Mouse (Mus musculus): ENCODE data around the gene Atg7.

Atg7 gene

DNA sequence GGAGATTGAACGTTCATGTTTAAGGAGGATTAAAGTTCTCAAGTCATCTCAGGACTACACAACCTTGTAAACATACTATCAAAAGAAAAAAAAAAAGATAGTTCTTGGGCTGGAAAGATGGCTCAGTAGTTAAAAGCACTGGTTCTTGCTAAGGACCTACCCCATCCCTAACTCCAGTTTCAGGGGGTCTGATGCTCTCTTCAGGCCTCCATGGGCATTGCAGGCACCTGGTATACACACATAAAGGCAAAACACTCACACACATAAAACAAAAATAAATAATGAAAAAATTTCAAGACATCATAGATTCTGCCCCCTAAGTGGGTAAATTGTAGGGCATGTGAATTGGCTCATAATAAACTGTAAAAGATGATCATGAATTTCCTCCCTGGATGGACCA, 42.5 kb downstream of the Atg7 start:
- DNase-seq = no peak

DNA sequence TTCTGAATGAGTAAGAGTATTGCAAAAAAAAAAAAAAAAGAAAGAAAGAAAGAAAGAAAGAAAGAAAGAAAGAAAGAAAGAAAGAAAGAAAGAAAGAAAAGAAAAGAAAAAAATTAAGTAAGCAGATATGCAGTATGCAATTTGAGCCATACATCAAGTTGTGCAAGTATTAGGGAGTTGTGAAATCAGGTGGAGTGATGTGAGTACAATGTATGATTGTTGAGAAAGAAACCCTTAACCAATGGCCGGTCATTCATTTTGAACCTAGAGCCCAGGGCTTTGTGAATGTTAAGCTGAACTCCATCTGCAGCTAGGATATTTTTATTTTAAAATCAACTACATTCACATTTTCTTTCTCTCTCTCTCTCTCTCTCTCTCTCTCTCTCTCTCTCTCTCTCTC, 44.1 kb downstream of the Atg7 start:
- DNase-seq = no peak

DNA sequence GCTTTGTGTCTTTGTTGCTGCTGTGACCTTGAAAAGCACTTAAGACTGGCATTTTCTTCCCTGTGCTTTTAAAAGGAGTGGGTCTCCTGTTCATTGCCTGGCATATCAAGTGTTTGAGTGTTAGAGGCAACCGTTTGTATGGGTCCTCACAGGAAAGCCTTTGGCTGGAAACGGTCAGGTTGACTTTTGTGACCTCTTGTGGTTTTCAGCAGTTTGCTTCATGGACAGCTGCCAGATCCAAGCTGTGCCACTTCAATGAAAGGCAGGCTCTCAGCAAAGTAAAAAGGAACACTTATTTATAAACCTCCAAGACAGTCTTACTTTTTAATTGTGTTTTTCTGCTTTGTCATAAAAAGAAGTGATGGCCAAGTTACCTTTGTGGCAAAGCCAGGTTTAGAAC, 47.8 kb downstream of the Atg7 start:
- DNase-seq = peak in 1 of 2 experiments; percentile 28

DNA sequence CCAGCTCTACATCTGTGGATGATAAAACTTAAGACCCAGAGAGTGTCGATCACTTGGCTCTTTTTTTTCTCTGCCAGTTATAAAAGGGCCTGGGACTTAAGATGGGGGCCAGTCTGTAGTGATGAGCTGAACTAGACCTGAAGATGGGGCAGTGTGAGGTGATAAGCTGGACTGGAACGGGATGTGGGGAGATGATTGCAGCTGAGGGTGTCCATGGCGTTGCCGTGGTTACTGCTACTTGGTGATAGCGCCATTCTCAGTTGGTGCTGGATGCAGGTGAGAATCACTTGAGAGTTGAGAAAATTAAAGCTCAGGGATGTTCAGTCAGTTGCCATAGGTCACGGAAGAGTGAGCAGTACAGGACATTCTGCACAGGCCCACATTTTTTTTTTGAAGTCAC, 48.6 kb downstream of the Atg7 start:
- no peak for DNase-seq

DNA sequence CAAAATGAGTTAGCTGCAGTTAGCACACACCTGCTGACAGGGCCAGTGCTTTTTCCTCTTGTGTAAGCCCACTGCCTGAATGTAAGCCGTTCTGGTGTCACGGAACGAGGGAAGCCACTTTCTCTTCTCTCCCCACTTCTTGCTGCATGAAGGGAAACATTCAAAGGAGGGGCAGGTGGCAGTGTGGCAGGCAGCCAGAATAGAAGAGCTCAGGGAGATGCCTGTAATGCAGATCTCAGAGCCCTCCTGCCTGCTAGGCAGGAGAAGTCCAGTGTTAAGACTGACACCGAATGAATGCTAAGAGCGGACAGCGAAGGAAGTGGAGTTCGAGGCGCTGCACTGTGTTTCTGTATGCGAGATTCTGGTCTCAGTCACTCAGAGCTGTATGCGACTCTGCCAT, 49.8 kb downstream of the Atg7 start:
- peak; percentile 42 to 66 for DNase-seq

DNA sequence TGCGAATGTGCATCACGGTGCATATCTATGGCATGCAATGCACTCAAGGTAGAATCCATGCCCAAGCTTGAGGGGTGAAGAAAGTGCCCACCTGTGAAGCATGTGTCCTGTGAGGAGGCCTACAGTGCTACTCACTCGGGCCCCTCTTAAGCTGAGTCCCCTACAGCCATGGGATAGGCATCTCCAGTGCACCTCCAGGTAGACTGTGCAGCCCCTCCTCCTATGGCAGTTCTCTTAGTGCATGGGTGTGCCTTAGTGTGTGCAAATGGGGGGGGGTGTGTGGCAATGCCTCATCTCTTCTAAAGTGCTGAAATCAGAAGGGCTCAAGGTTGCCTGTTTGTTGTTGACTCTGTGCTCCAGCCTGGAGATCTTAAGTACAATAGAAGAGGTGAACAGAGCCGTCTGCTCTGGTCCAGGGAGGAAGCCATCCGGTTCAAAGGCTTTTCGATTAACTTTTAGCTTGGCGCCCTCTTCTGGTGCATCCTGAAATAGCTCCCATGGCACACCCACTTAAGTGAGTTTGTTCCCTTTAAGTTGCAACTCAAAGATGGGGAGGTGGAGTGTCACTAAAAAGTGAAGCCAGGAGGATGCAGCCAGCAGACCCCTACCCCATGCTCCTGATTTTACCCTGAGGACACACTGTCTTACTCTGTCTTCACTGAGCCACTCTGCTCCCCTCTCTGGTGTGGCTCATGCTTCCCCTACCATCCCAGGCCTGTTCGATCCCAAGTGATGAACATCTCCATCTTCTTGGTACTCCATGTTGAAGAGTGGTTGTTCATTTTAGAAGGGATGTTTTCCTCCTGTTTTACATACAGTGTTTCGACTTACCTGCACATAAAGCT, 55.0 kb downstream of the Atg7 start:
- DNase-seq = peak; percentile 69 to 83

DNA sequence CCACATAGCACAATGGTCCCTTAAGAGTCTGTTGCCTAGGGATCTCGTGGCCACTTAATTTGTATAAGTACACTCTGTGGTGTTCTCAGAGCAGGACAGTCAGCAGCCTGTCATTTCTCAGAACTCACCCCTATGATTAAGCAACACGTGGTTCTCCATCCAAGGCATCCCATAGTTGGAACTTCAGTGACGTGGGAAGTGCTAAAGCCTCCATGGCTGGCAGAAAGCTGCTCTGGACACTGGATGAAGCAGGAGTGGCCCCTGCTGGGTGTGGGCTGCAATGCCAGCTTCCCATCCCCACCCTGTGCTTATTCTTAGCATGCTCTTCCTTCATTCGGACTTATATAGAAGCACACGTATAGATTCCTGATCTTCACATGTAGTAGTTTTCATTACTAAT, 55.7 kb downstream of the Atg7 start:
- no peak for DNase-seq

DNA sequence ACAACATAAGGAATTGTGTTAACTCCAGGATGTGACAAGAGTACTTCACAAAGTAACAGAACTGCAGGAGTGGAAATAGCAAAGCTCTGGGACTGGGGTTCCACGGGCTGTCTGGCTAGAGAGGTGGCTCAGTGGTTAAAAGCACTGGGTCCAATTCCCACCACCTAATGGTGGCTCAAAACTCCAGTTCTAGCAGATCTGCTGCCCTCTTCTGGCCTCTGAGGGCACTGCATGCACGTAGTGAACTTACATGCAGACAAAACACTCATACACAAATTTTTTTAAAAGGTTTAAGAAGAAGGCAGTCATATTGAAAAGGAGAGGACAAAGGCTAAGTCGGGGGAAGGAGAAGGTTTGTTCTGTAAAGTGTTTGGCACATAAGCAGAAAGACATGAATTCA, 57.8 kb downstream of the Atg7 start:
- peak in 1 of 2 experiments; percentile 27 for DNase-seq

DNA sequence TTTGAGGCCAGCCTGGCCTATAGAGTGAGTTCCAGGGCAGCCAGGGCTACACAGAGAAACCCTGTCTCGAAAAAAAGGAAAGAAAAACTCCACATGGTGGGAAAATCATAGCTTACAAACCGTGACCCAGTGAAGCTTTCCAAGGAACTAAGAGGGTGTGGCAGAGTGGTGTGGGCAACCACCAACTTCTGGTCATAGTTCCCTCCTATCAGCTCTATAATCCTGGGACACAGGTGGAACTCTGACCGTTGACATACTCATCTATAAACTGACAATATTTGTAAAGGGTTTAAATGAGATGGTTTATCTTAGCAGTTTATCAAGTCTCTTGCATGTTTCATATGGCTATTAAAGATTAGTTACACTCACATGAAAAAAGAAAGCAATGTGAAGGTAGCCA, 64.1 kb downstream of the Atg7 start:
- DNase-seq = no peak

DNA sequence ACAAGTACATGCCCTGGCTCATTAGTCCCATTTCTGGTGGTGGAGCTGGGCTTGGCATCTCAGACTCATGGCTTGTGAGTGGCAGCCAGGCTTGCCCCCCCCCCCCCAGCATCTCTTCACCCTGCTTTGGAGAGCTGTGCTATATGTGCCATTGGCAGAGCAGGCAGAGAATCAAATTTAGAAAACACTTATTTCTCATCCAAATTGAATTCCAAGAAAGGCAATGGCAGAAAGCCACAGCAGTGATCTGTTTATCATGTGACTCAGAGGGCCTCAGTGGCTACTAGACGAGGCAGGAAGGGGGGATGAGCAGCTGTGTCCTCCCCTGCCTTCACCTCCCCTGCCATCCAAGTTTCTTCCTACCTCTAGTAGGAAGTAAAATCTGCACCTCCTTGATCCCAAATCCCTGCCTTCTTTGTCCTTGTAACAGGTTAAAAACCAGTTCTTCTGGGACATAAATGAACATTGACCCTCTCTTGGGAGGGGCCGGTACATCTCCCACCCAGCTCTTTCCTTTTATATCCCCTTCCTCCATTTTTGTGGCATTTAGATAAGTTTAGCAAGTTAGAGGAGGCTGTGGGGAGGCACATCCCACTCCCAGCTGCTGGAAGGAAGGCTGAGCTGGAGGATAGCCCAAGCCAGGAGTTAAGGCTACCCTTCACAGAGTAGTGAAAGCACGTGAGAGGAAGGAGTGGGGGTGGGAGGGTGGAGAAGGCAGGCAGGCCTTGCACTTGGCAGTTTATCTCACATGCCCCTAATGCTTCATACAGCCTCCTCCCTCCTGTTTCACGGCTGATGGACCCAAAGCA, 69.5 kb downstream of the Atg7 start:
- DNase-seq = no peak

DNA sequence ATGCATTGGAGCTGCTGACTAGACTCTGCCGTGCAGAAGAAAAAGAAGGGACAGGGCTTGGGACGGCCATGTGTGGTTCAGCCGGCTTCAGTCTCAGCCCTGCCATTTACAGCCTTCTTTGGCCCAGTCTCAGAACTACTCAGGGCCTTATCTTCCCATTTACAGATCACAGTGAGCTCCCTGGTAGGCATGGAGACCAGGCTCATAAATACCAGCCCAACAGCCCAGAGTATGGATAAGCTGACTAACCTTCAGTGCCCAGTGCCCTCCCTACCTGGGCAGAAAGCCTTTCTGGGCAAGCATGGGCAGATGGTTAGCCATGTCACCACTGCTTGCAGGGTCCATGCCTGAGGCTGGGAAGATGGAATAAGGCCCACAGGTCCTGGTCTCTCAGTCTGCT, 70.6 kb downstream of the Atg7 start:
- DNase-seq = no peak

DNA sequence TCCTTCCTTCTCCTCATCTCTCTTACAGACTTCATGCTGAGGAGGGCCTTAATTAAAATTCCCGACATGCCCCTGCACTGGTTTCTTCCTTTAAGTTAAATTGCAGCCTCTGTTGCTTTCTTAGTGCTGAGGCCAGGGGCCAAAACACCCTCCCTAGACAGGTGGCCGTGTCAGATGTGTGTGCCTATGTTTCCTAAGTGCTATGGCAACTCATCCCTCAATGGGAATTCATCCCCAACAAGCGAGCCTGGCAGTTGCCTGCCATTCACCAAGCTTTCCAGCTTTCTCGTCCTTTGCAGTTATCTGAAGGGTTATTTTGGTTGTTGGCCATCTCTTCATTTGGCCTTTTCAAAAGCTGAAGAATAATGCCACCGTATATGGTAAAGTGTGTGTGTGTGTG, 71.8 kb downstream of the Atg7 start:
- DNase-seq = no peak

DNA sequence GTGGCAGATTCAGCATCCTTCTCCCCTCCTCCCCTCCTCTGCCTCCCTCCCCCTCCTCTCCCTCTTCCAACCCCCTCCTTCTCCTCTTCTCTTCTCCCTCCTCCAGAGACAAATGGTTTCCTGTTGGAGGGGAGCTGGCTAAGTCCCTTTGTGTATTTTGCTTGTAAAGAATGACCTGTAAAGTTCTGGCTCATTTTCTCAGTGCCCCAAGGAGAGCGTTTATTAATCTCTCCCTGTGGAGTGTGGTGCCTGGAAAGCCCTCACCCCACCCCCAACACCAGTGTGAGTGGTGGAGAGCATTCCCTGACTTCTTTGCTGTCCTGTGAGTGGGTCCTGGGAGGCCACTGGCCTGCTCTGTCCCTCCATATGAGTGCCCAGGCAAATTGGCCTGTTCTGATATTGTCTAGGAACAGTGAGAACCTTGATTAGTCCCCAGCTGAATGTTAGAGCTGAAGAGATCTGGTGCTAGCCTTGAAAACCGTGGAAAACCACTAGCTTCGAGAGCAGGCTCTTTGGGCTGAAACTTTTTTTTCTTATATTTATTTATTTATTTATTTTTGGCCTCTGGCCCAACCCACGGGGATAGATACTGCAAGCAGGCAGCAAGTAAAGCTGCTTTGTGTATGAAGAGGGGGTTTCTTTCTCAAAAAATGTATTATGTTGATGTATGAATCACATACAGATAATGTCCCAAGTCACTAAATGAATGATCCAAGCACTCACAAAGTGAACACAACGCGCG, 72.6 kb downstream of the Atg7 start:
- no peak for DNase-seq

DNA sequence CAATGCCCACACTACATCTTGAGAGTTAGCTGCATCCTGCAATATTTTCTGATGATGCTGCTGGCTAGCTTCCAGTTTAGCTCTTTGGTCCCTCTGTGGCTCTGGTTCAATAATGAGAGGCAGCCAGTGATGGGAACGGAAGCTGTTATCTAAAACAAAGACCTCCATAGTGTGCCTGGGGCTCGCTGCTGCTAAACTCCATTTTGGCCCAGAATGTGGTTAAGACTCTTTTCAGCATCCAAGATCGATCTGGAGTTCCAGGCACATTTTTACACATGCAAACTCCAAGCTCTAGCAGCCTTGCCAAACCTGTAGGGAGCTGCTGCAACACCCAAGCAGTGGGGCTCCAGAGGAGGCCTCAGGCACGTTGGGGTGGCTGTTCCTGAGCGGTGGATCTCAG, 76.2 kb downstream of the Atg7 start:
- DNase-seq = no peak

DNA sequence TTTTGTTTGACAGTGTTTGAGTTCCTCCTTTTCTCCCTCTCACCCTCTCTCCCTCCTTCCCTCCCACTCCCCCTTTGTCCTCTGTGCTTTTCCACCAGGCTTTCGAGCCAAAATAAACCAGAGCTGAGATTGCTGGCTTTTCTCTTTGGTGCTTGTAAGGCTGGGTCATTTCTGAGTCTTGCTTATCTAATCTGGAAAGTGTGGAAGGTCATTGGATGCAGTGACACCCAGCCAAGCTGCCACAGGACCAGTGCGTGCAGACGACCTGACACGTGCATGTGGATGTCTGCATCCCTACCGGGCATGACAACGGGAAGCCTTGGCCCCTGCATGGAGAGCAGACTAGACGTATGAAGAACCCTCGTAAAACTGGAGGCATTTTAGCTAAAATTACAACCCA, 76.8 kb downstream of the Atg7 start:
- DNase-seq = no peak

DNA sequence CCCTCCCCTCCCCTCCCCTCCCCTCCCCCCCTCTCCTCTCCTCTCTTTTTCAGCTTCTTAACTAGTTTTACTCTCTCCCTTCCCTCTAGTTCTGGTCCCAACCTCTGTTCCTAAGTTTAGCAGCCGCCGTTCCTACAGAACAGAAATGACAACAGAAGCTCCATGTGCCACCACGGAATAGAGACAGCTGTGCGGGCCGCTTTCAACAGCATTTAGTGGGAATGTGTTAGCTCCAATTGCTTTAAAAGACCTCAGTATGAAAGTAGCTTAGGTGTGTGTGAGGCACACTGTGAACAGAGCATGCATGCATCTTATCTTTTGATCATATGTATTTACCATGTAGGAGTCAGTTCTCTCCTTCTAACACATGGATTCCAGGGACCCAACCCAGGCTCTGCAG, 79.1 kb downstream of the Atg7 start:
- DNase-seq = no peak

DNA sequence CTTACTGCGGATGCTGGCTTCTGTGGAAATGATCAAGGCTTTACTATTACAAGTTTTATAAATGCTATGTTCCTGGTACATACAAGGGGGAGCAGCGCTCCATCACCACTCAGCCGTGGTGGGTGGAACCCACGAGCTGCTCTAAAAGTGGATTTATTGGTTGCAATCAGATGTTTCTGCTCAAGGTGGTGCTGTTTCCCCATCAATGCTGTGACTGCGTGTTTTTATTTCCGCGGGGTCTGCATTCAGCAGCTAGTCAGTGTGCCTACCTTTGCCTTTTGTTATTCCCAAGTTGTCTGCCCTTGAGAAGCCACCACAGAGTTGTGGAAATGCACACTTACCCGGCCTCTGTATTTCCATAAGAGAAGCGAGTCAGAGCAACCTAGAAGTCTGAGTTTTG, 81.0 kb downstream of the Atg7 start:
- peak; percentile 25 to 40 for DNase-seq

DNA sequence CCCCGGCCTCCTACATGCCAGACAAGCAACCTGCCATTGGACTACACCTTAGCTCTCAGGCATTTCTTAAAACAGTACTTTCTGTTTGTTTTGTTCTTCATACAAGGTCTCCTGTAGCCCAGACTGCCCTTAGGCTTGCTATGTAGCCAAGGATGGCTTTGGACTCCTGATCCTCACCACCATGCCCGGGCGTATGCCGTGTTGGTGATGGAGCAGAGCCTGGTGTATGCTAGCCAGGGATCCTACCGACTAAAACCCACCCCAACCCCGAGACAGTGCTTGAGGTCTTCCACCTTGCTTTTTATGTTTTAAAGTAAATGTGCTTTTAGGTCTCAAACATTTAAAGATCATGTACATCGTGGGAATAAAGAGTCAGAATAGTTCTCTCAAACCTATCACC, 81.5 kb downstream of the Atg7 start:
- no peak for DNase-seq

DNA sequence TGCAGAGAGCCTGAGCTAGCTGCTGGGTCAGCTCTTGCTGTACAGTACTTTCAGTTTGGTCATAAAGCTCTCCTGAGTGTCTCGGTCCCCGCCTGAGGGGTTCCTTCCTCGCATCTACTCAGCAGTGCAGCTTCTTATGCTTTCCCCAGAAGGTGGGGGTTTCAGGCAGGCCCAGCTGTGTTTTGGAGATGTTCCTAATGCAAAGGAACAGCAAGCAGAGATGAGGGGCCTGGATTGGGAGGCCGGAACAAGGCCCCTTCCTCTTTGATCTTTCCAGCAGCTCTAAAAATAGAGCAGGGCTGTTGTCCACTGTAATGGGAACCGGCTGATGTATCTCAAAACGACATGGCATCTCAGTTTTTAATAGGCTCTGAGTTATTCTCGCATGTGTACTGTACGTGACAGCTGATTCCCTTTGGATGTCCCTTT, 82.3 kb downstream of the Atg7 start:
- no peak for DNase-seq

DNA sequence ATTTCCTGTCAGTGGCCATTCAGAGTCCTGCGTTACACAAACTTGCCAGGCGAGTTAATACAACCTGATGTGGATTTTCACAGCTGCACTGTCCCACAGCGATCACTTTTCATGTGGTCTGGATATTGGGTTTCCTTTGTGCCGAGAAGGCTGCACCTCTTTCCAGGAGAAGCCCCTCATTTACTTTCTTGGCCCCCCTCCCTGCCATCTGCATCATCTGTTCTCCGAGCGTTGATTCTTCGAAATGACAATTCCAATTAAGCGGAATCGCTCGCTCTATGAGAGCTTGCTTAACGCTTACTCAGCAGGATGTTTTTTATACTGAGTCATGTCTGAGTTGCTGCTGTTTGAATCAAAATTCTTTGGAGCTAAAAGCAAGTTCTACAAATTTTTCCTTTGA, 83.8 kb downstream of the Atg7 start:
- DNase-seq = no peak

DNA sequence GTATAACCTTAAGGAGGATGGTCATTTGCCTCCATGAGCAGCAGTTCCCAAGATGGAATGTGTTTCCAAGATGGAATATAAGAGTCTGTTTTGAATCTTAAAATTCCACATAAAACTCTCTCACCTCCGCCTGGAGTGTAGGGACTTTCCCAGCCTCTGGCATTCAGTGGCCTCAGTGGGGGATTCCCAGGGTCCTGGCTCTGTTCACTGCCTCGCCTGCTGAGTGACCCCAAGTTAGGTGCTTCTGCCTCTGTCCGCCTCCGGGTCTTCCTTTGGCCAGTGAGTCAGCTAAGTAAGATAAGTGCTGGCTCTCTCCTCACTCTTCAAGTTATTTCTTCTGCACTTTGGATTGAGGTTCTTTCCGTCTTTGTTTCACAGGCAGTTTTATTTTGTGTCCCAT, 90.3 kb downstream of the Atg7 start:
- no peak for DNase-seq

DNA sequence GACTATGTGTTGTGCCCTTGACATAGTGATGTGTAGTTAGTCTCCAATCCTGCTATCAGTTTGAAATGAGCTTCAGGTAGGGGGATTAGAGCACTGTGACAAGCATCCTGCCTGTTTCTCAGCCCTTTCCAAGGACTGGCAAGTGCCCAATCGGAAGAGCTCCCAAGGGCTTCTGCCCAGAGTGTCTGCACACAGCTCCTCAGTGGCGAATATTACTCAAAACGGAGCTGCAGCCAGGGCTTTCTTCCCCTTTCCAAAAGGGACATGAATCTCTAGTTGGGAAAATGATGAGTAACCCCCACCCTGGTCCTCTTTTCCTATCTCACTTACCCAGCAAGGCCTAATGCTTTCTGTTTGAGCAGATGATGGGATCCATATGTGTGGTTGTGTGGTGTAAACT, 90.8 kb downstream of the Atg7 start:
- DNase-seq = no peak

DNA sequence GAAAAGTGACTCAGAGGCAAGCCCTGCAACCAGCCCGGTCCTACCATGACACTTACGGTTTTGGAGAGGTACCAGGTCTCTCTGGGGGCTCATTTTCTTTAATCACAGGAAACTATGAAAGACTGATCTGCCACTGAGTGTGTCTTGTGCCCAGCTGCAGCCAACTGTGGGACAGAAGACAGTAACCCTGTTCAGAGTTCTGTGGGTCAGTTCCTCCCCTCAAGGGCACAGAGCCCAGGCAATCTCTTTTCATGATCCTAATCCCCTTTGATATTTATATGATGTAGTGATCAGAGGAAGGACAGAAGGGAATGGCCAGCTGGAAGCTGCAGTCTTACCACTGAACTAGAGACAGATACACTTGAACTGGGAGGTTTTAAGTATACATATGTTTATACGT, 92.2 kb downstream of the Atg7 start:
- no peak for DNase-seq

DNA sequence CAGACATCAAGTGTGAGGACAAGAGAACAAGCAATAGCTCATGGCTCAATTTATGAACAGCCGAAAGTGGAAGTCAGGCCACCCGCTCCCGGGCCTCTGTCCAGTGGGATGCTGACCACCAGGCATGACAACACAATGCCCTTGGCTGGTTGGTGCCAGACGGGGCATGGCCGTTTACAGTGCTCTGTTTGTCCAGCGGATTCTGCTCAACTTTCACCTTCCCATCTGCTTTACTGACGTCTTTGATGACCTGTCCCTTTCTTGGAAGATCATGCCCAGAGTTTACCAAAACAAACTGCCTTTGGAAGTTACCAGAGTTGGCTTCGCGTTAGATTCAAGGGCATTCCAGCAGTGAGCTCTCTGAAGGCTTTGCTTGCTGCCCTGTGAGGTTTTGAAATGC, 93.5 kb downstream of the Atg7 start:
- no peak for DNase-seq

Data from cerebellum, postnatal 25 days (tissue).